Mouse (Mus musculus) fibroblast of lung, adult 2 months (primary cell): ENCODE data around the gene Mtf1.

Experiments
- DNase-seq: peaks from one replicate; pipeline ENCODE4 v3.0.0-alpha.2; 2011; ENCODE audit warnings: low read depth

Gene Mtf1

DNA sequence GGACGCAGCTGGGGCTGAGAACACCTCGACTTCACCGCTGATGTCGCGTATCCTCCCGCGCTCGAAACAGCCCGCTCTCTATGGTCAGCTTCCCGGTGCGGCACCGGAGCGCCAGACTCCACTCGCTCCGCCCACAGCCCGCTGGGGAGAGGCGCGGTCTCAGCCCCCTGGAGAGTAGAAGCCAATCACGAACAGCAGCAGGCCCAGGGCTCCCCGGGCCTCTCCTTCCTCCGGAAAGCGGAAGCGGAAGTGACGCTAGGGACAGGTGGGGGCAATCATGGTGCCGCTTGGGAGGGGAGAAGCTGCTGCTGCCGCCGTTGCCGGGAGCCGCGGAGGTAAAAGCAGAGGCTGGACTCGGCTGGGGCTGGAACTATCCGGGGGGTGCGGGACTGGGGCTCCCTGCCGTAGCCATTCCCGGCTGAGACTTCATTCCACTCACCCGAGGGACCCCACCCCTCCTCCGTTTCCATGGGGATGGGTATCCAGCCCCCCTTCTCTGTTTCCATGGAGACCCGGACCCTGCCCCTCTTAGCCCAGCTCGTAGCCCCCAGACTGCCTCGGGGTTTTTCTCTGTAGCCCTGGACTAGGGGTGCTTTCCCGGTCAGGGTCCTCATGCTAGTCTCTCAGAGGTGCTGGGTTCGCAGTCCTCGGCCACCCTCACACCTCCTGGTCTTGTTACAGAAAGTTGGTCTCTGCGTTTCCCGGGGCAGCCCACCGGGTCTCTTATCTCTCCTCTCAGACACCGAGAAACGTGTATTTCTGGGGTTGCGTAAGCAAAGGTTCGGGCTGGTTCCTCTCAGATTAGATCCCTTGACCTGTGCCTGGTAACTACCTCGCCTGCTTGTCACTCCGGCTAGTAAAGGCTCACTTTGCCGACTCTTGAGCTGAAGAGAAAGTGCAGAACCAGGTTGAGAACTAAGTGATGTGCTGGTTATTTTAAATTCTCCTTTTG lies 681 bp downstream of the Mtf1 start:
- DNase-seq: peak; percentile 87

DNA sequence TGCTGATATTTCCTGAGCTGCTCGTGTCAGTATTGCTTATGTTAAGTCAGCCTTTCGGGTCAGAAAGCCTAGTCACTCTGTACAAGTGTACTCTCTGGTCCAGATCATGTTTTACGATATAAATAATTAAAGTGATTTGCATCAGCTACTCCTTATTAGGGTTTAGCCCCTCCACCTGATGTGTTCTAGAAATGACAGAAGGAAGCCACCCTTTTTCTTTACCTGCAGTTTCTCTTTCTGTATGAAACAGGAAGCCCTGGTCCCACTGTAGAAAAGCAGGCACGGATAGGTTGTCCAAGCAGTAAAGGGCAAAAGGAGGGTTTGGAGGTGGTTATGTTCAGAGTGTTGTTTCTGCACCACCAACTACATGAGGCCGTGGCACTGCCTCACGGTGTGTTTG lies 1.5 kb downstream of the Mtf1 start:
- DNase-seq: no peak

DNA sequence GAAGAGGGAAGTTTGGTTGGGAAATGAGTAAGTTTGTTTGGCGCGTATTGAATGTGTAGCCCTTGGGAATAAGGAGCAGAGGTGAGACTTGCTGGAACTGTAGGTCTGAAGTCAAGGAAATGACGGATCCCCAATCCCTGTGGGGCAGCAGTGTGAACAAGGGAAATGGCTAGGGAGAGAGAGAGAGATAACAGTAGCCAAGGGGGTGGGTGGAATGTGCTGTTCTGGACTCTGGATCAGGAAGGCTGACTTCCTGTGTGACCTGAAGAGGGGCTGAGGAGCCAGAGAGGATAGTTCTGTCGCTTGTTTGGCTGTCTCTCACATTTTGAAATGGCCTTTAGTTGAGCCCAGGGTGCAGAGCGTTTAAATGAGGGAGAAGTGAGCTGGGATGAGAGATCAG lies 6.6 kb downstream of the Mtf1 start:
- DNase-seq: no peak

DNA sequence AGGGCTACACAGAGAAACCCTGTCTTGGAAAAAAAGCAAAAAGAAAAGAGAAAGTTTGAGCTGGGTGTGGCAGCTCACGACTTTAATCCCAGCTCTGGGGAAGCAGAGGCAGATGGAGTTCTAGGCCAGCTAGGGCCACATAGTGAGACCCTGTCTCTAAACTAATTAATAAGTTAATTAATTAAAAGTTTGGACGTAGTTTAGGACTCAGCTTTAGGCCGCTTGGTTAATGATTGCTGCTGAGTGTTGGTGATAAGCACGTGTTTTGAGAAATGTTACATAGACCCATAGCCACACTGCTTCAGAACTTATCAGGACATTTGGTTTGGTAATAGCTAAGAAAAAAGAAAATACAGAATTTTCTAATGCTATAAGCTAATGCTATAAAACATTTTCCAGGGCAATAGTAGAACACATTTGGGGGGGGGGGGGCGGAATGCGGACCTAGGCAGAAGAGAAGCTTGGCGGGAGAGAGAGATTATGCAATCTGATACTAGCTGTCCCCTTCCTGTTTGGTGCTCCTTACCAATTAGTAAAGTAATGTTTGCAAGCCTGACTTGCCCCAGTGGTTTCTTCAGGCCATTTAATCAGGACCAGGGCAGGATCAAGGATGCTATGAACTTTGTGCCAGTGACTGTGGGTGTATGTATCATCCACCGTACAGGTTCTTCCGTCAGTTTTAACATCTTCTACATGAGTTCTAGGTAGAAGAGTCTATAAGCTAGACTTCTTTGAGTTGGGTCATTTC lies 7.4 kb downstream of the Mtf1 start:
- DNase-seq: no peak

DNA sequence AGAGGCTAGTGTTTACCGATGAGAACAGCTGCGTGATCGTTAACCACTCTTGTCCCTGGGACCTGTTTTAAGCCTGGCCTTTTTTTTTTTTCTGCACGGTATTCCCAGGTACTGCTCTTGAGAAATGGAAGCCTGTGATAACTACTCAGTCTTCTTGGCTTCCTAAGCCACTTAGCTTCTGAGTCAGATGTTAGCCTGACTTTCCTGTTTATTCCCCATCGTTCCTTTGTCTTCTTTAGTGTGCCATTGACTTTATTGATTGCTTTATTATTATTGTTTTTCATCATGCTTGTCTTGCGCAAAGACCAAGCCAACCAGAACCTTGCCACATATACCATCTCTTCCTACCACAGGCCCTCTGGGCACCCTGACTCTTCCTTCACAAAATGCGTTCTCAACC lies 8.2 kb downstream of the Mtf1 start:
- DNase-seq: no peak

DNA sequence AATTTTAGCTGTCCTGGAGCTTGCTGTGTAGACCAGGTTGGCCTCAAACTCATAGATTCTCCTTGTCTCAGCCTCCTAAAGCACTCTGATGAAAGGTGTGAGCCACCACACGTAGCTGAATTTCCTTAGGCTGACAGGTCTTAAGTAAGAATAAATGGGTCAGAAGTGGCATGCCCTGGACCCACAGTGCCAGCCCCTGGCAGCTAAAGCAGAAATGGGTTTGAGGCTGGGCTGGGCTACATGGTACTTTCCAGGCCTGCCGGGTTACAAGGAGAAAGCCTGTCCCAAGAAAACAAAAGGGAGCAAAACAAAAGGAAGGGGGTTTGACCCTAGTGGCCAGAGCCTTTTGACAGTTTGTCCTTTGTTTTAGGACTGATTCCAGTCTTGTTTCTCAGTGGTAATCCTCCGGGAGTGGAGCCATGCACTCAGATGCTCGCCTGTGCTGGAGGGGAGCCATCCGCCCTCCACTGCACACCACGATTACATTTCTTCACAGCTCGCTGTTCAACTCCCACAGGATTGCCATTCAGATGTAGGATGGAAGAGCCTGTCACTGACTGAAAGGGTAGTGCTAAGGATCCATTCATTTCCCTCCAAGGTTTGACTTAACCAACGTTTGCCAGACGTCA lies 9.6 kb downstream of the Mtf1 start:
- no peak for DNase-seq

DNA sequence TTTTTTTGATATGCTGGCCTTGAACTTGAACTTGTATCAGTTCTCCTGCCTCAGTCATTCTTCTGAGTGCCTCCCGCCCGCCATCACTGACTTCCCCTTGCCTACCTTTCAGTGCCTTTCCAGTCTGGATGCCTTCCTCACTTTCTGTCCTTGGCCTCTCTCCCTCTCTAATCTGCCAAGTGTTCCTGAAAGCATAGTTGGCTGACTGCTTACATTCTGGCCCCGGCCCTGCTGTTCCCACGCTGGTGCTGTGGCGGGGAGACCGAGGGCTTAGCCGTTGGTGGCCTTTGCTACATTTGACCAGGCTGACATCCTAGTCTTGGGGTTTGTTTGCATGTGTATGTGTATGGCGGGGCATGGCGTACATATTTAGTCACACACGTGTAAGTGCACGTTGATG lies 14.0 kb downstream of the Mtf1 start:
- no peak for DNase-seq

DNA sequence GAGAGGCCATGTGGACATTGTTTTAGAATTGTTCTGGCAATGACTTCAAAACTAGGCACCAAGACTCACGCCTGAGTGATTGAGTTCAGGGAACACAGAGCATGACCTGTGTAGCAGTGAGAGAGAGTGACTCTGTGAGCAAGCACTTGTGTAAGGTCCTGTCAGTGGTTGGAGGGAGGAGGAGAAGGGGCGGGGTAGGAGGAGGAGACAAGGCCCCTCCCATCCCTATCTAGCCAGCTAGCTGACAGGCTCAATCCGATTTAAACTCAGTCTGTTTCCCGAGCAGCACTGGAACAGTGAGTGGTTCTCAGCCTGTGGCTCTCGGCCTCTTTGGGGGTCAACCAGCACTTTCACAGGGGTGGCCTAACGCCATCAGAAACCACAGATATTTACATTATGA lies 15.9 kb downstream of the Mtf1 start:
- DNase-seq: peak; percentile 72

DNA sequence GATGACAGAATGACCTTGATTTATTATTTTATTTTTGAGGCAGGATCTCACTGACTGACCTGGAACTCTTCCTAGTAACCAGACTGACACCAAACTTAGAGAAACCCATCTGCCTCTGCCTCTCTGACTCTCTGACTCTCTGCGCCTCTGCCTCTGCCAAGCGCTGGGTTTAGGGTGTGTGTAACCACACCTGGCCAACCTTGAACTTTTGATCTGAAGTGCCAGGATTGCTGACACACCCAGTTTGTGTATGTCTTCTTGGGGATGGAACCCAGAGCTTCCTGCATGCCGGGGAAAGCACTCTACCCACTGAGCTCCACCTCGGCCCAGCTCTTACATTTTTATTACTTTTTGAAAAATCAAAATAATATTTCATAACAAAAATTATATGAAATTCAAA lies 16.9 kb downstream of the Mtf1 start:
- DNase-seq: no peak

DNA sequence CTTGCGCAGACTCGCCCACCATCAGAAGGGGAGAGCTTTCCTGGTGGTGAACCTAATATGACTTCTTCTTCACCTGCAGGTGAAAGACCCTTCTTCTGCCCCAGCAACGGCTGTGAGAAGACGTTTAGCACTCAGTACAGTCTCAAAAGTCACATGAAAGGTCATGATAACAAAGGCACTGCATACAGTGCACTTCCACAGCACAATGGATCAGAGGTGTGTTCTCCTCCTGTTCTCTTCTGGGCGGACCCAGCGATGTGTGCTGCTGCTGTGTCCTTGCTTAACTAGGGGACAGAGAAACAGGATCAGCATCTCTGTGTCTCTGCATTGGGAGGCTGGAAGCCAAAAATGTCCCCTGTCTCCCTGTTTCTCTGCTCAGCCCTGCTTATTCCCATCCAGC lies 23.1 kb downstream of the Mtf1 start:
- no peak for DNase-seq

DNA sequence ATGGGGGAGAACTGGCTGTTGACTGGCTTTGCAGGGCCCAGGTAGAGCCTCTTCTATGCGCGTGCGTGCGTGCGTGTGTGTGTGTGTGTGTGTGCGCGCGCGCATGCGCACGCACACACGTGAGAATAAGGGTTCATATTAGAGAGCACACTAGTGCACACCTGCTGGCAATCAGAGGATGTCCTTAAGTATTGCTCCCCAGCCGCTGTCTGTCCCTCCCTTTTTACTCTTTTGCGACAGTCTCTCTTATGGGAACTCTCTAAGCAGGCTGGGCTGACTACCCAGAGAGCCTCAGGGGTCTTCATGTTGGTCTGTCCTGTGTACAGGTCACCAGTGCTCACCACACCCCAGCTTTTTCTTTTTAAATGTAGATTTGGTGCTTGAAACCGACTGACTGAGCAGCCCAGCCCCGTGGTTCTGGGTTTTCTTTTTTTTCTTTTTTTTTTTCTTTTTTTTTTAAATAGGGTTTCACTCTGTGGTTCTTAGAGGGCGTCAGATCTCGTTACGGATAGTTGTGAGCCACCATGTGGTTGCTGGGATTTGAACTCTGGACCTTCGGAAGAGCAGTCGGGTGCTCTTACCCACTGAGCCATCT lies 23.6 kb downstream of the Mtf1 start:
- no peak for DNase-seq

DNA sequence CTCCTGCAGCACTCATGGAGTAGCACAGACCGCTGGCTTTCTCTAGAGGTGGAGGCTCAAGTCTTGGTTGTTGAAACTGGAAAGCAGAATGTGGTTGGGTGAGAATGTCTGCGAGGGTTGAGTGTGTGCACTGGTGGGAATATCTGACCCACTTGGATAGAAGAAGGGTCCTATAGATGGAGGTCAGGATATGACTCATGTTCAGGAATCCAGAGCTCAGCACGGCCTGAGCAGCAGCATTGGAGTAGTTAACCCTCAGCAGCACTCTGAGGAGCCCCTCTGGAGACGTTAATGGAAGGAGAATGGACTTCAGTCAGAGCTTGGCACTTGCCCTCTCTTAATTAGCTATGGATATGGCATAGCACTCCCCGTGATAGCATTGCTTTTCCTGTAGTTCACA lies 27.8 kb downstream of the Mtf1 start:
- no peak for DNase-seq

DNA sequence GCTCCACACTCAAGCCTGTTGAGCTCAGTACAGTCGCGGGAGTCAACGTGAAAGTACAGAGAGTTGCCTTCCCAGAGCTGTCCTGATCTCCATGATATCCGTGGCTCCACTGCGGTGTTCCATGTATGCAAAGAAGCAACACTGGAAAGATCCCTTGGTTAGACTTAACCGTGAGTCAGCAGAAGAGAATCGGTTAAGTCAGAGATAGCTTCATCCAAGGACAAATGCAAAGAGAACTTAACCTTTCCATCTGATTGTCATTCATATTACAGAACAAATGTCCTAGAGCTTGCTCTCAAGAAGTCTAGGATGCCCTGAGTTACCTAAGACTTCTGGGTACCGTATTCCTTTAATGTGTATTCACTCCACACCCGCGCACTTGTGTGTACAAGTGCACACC lies 30.9 kb downstream of the Mtf1 start:
- no peak for DNase-seq

DNA sequence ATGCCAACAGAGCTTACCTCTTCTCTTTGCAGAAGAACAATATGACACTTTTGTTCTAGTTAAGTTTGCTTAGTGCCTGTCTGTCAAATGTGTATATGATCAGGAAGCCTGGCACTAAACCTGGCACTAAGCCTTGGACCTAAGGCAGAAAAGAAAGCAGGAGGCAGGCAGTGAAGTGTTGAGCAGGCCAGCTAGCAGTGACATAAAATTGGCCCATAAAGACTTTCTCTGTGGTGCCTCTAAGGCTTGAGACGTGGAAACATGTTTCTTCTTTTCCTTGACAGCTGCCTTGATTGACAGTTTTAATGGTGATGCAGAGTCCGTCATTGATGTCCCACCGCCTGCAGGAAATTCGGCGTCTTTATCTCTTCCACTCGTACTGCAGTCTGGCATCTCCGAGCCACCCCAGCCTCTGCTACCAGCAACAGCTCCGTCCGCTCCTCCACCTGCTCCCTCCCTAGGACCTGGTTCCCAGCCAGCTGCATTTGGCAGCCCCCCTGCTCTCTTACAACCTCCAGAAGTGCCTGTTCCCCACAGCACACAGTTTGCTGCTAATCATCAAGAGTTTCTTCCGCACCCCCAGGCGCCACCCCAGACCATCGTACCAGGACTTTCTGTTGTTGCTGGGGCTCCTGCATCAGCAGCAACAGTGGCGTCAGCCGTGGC lies 36.3 kb downstream of the Mtf1 start:
- DNase-seq: no peak

DNA sequence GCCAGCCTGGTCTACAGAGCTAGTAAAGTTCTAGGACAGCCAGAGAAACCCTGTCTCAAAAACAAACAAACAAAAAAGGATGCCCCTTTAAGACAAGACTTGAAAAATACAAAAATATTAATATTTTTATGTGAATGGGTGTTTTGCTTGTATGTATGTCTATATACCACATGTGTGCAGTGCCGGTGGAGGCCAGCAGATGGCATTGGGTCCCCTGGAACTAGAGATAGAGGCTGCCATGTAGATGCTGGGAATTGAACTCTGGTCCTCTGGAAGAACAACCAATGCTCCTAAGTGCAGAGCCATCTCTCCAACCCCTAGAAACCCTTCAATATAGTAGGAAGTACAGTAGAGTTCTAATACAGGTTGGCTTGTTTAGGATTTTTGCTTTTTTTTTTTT lies 39.1 kb downstream of the Mtf1 start:
- DNase-seq: no peak

DNA sequence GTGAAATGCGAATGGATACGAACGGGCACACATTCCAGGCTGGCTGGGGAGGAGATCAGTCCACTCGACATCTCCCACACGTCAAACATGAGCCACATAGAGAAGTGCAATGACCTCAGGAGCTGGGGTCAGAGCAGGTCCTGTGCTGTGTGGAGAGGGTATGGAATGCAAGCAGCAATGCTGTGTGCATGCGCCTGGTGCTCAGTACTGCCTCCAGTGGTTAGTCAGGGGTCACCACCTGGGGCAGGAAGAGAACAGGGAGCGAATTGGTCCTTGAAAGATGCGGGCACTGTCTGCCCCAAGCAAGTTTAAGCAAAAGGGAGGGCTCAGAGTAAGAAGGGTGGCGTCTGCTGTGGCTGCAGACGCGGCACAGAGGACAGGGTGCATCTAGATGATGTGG lies 41.6 kb downstream of the Mtf1 start:
- DNase-seq: no peak

DNA sequence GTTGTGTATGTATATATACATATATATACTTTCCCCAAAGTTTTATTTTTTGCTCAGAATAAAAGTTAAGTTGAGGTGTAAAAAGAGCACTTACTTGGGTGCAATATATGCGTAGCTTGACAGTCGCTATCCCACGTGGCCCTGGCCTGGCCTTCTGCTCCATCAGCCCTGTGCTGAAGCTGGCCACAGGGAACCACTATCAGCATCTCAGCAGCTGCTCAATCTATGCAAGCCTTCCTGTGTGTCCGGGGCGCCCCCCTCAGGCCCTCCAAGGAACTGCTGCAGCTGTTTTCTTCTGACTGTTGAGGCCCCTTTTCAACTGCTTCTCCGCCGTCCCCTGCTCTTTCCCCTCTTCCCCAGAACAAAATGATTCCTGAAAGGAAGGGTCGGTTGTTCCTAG lies 45.7 kb downstream of the Mtf1 start:
- DNase-seq: no peak

DNA sequence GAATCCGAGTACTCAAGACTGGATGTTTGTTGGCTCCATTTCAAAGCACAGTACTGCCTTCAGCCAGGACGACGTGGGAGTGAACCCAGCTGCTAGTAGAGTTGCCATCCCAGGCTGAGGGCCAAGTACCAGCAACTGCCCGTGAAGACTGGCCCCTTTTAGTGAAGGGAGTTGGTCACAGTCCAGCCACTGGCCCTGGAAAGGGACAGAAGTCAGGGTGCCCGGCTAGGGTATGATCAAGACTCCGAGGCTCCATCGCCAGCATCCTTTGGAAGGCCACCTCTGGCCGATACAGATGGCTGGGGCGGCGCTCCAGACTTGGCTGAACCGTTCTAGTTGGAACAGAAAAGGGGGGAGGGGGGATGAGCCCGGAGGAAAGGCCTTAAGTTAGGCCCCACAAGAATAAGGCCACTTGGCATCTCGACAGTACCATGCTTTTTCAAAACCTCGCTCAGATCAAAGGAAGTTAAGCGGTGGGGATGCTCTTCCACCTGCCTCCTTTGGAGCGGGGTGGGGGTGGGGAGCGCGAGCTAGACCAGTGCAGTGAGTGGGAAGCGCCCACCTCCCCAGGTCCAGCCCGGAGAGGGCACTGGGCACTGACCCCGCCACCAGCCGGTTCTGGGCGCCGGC lies 47.8 kb downstream of the Mtf1 start:
- DNase-seq: no peak

DNA sequence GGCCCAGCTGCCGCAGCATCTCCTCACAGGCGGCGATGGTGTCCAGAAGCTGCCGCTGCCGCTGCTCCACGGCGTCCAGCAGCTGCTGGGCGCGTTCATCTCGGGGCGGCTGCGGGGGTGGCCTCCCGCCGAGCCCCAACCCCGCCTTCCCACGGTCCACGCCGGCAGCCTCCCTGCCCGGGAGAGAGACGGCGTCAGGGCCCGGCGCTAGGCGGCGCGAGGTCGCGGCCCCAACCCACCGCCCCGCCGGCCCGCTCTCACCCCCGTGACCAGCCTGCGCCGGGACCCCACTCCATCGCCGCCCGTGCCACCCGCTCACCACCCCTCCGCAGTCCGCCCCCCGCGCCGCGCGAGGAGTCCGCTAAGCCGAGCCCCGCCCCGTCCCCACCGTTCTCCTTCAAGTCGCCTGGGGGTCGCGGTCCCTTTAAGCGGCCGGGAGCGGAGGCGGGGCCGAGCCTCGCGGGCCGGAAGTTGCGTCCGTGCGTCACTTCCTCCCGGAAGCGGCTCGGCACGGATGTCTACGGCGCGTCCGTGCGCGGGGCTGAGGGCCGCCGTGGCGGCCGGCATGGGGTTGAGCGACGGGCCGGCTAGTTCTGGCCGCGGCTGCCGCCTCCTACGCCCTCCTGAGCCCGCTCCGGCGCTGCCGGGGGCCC lies 48.5 kb downstream of the Mtf1 start, which contains the start of gene Yrdc:
Gene Yrdc, plus strand, starts transcription at position 419 of the 653 bp plus-strand sequence.
- DNase-seq: peak; percentile 63

DNA sequence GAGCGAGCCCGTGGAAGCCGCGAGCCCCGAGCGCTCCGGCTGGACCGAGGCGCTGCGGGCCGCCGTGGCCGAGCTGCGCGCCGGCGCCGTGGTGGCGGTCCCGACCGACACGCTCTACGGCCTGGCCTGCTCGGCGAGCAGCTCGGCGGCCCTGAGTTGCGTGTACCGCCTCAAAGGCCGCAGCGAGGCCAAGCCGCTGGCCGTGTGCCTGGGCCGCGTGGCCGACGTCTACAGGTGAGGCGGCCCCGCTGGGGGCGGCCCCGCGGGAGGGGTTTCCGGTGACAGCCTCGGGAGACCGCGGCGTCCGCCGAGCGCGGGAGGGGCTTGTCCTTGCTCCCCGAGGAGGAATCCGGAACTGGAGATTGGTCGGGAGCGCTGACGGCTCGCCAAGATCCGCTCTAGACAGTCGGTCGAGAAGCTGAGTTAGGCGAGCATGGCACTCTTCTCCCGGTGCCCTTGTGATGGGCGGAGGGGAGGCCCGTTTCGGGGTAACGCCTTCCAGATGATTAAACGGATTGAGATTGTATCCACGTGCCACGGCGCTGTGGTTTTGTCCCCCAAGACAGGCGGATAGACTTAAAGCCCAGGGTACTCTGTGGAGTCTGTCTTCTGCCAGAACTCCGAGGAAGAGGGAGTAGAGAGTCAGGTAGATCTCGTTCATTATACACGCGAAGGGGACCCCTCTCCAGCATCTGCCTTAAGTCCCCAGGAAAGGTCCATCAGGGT lies 49.2 kb downstream of the Mtf1 start, which contains the start of gene 1110065P20Rik:
Gene 1110065P20Rik, minus strand, starts transcription at position 264 of the 726 bp plus-strand sequence.
- DNase-seq: no peak
